Mouse (Mus musculus): ENCODE measurements around the gene Ifi205.

Ifi205 gene

GRCm38 (mm10) chr1:173973111-173973510 is 58.5 kb downstream of the Ifi205 start:
- in situ Hi-C loops (cut with MboI, MseI): no loop called here

Measured in T-helper 1 cell (primary cell).